Mouse (Mus musculus): Measurements from ENCODE around the gene Defb19. TPM values are rescaled to one million over a fixed set of nuclear protein-coding genes. Genes with fewer than 3 reads are reported as not detected.

Gene Defb19
- polyA plus RNA-seq, 1 experiment from 2014 or later = 0.36 TPM

DNA sequence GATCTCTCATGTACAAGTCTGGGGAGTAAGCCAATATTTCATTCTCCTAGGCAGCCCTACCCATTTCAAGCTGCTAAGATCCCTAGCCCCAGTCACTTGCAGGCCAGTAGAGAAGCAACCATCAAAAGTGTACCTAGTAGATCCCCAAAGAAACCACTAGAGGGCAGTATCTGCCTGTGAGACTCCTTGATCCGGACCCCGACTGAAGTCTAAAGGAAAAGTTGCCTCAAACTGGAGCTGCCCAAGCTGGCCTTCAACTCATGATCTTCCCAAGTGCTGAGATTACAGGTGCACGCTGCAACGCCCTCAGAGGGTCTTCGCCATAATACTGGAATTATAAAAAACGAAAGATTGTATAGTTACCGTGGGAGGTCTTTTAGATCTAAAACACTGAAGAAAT is 35.5 kb upstream of the Defb19 start:
- H3K36me3 ChIP-seq (ENCODE audit: insufficient read depth, low read length) = no peaks in the 10 kb centered on the region
- DNase-seq (ENCODE audit: low spot score) = peak; percentile 89
- H3K9ac ChIP-seq (replicated peaks; ENCODE audit: low read depth) = no peak overlapping the region
- H3K4me1 ChIP-seq (ENCODE audit: insufficient read depth, low read depth, low read length) = no peaks in the 10 kb centered on the region
- WGBS = 12% methylated on average over 7 of the region's 7 CpGs
- no peaks in the 10 kb centered on the region for H3K27me3 ChIP-seq (replicated peaks; ENCODE audit: insufficient read depth, low read length)
- no peak overlapping the region for H3K4me2 ChIP-seq (replicated peaks; ENCODE audit: low read depth, low read length)
- TF ChIP-seq CTCF (IDR thresholded peaks at IDR 0.05) (peak; percentile 88), EP300 (IDR thresholded peaks at IDR 0.05) (no peak)
- peak; percentile 65 for ATAC-seq
- no peaks in the 10 kb centered on the region for H3K9me3 ChIP-seq (ENCODE audit: low read length)
- H3K4me3 ChIP-seq (ENCODE audit: low read depth, low read length) = no peak overlapping the region
- H3K27ac ChIP-seq (ENCODE audit: low read length) = no peak overlapping the region

DNA sequence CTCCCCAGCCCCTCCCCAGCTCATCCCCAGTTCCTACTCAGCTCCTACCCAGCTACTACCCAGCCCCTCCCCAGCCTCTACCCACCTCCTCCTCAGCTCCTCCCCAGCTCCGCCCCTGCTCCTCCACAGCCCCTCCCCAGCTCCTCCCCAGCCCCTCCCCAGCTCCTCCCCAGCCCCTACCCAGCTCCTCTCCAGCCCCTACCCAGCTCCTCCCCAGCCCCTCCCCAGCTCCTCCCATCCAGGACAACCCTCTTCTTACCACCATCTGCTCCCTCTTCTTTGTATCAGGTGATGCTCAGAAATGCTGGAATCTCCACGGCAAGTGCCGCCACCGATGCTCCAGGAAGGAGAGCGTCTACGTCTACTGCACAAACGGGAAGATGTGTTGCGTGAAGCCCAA is 32.1 kb upstream of the Defb19 start:
- WGBS = 33% methylated on average over 7 of the region's 8 CpGs
- no peak overlapping the region for H3K4me2 ChIP-seq (replicated peaks; ENCODE audit: low read depth, low read length)
- no peaks in the 10 kb centered on the region for H3K36me3 ChIP-seq (ENCODE audit: insufficient read depth, low read length)
- H3K27me3 ChIP-seq (replicated peaks; ENCODE audit: insufficient read depth, low read length) = no peaks in the 10 kb centered on the region
- ATAC-seq (no peak), DNase-seq (ENCODE audit: low spot score) (no peak)
- H3K4me1 ChIP-seq (ENCODE audit: insufficient read depth, low read depth, low read length) = no peaks in the 10 kb centered on the region
- TF ChIP-seq EP300 (IDR thresholded peaks at IDR 0.05) = no peak
- no peak for TF ChIP-seq CTCF (IDR thresholded peaks at IDR 0.05)
- no peaks in the 10 kb centered on the region for H3K9me3 ChIP-seq (ENCODE audit: low read length)
- H3K9ac ChIP-seq (replicated peaks; ENCODE audit: low read depth) = no peak overlapping the region
- H3K4me3 ChIP-seq (ENCODE audit: low read depth, low read length) = no peak overlapping the region
- no peak overlapping the region for H3K27ac ChIP-seq (ENCODE audit: low read length)

- no peaks in the 10 kb centered on the region for H3K4me1 ChIP-seq (ENCODE audit: insufficient read depth, low read depth, low read length)
- no peak overlapping the region for H3K27ac ChIP-seq (ENCODE audit: low read length)
- no peaks in the 10 kb centered on the region for H3K36me3 ChIP-seq (ENCODE audit: insufficient read depth, low read length)
- 92% methylated on average over 1 of the region's 1 CpGs for WGBS
- no peaks in the 10 kb centered on the region for H3K9me3 ChIP-seq (ENCODE audit: low read length)
- no peak for TF ChIP-seq CTCF (IDR thresholded peaks at IDR 0.05)
- TF ChIP-seq EP300 (IDR thresholded peaks at IDR 0.05) = no peak
- no peak overlapping the region for H3K4me2 ChIP-seq (replicated peaks; ENCODE audit: low read depth, low read length)
- H3K4me3 ChIP-seq (ENCODE audit: low read depth, low read length) = no peak overlapping the region
- no peak overlapping the region for H3K9ac ChIP-seq (replicated peaks; ENCODE audit: low read depth)
- ATAC-seq (no peak), DNase-seq (ENCODE audit: low spot score) (no peak)
- H3K27me3 ChIP-seq (replicated peaks; ENCODE audit: insufficient read depth, low read length) = no peaks in the 10 kb centered on the region
Measured at GRCm38 (mm10) chr2:152608719-152609118, 28.6 kb upstream of the Defb19 start.

- Histone ChIP-seq H3K4me1 (ENCODE audit: insufficient read depth, low read depth, low read length) (no peaks in the 10 kb centered on the region), H3K9ac (replicated peaks; ENCODE audit: low read depth) (no peak overlapping the region), H3K4me2 (replicated peaks; ENCODE audit: low read depth, low read length) (no peak overlapping the region), H3K27me3 (replicated peaks; ENCODE audit: insufficient read depth, low read length) (no peaks in the 10 kb centered on the region), H3K27ac (ENCODE audit: low read length) (no peak overlapping the region), H3K9me3 (ENCODE audit: low read length) (no peaks in the 10 kb centered on the region), H3K4me3 (ENCODE audit: low read depth, low read length) (no peak overlapping the region), H3K36me3 (ENCODE audit: insufficient read depth, low read length) (no peaks in the 10 kb centered on the region)
- TF ChIP-seq CTCF (IDR thresholded peaks at IDR 0.05) (no peak), EP300 (IDR thresholded peaks at IDR 0.05) (no peak)
- DNase-seq (ENCODE audit: low spot score) = no peak
- 32% methylated on average over 6 of the region's 6 CpGs for WGBS
- ATAC-seq = no peak
Measured at GRCm38 (mm10) chr2:152607746-152608145, 27.6 kb upstream of the Defb19 start.

- Histone ChIP-seq H3K27ac (ENCODE audit: low read length) (no peak within 1 kb of the TSS), H3K4me2 (replicated peaks; ENCODE audit: low read depth, low read length) (no peak within 1 kb of the TSS), H3K9ac (replicated peaks; ENCODE audit: low read depth) (no peak within 1 kb of the TSS), H3K27me3 (replicated peaks; ENCODE audit: insufficient read depth, low read length) (no peaks in the 10 kb centered on the region), H3K4me3 (ENCODE audit: low read depth, low read length) (no peak within 1 kb of the TSS), H3K9me3 (ENCODE audit: low read length) (no peaks in the 10 kb centered on the region), H3K4me1 (ENCODE audit: insufficient read depth, low read depth, low read length) (no peaks in the 10 kb centered on the region), H3K36me3 (ENCODE audit: insufficient read depth, low read length) (no peaks in the 10 kb centered on the region)
- peak; percentile 61 for TF ChIP-seq CTCF (IDR thresholded peaks at IDR 0.05)
- no peak for TF ChIP-seq EP300 (IDR thresholded peaks at IDR 0.05)
- DNase-seq (ENCODE audit: low spot score) (no peak), ATAC-seq (no peak)
- 74% methylated on average over 15 of the region's 15 CpGs for WGBS
Measured at GRCm38 (mm10) chr2:152604057-152604456, 23.9 kb upstream of the Defb19 start, which contains the start of gene Defb36. Defb36 (plus strand) TSS chr2:152604327.

- WGBS = 67% methylated on average over 4 of the region's 4 CpGs
- Histone ChIP-seq H3K9me3 (ENCODE audit: low read length) (no peaks in the 10 kb centered on the region), H3K4me2 (replicated peaks; ENCODE audit: low read depth, low read length) (no peak overlapping the region), H3K27ac (ENCODE audit: low read length) (no peak overlapping the region), H3K4me1 (ENCODE audit: insufficient read depth, low read depth, low read length) (no peaks in the 10 kb centered on the region), H3K4me3 (ENCODE audit: low read depth, low read length) (no peak overlapping the region), H3K36me3 (ENCODE audit: insufficient read depth, low read length) (no peaks in the 10 kb centered on the region), H3K9ac (replicated peaks; ENCODE audit: low read depth) (no peak overlapping the region), H3K27me3 (replicated peaks; ENCODE audit: insufficient read depth, low read length) (no peaks in the 10 kb centered on the region)
- peak; percentile 18 for DNase-seq (ENCODE audit: low spot score)
- no peak for ATAC-seq
- no peak for TF ChIP-seq EP300 (IDR thresholded peaks at IDR 0.05)
- TF ChIP-seq CTCF (IDR thresholded peaks at IDR 0.05) = peak; percentile 34; the same call in 1 of the 2 replicates
Measured at GRCm38 (mm10) chr2:152601275-152601960, 21.3 kb upstream of the Defb19 start.
